Mouse (Mus musculus): ENCODE data around the gene Sctr. TPM values are rescaled to one million over a fixed set of nuclear protein-coding genes. Genes with fewer than 3 reads are reported as not detected.

Gene Sctr
- polyA plus RNA-seq, 1 experiment = not detected

- no peak overlapping the region for H3K4me3 ChIP-seq (replicated peaks; ENCODE audit: control insufficient read depth, low read depth, low read length)
- H3K4me1 ChIP-seq (ENCODE audit: control insufficient read depth, insufficient read depth, low read length) = no peaks in the 10 kb centered on the region
- no peak overlapping the region for H3K27ac ChIP-seq (ENCODE audit: control insufficient read depth, insufficient read depth, low read depth, low read length, poor library complexity)
- TF ChIP-seq POLR2A (IDR thresholded peaks at IDR 0.05; ENCODE audit: borderline replicate concordance, control insufficient read depth, low read depth, low read length) (no peak), CTCF (IDR thresholded peaks at IDR 0.05; ENCODE audit: control insufficient read depth, insufficient read depth, low read length) (no peak)
- 76% methylated on average over 8 of the region's 8 CpGs for WGBS
Measured at GRCm38 (mm10) chr1:120066159-120066558, 59.5 kb downstream of the Sctr start.

- Histone ChIP-seq H3K4me1 (ENCODE audit: control insufficient read depth, insufficient read depth, low read length) (no peaks in the 10 kb centered on the region), H3K27ac (ENCODE audit: control insufficient read depth, insufficient read depth, low read depth, low read length, poor library complexity) (no peak overlapping the region), H3K4me3 (replicated peaks; ENCODE audit: control insufficient read depth, low read depth, low read length) (no peak overlapping the region)
- WGBS = 54% methylated on average over 3 of the region's 3 CpGs
- no peak for TF ChIP-seq POLR2A (IDR thresholded peaks at IDR 0.05; ENCODE audit: borderline replicate concordance, control insufficient read depth, low read depth, low read length)
- no peak for TF ChIP-seq CTCF (IDR thresholded peaks at IDR 0.05; ENCODE audit: control insufficient read depth, insufficient read depth, low read length)
Measured at GRCm38 (mm10) chr1:120066625-120067024, 59.9 kb downstream of the Sctr start.

- Histone ChIP-seq H3K4me3 (replicated peaks; ENCODE audit: control insufficient read depth, low read depth, low read length) (no peak overlapping the region), H3K4me1 (ENCODE audit: control insufficient read depth, insufficient read depth, low read length) (no peaks in the 10 kb centered on the region), H3K27ac (ENCODE audit: control insufficient read depth, insufficient read depth, low read depth, low read length, poor library complexity) (no peak overlapping the region)
- 70% methylated on average over 5 of the region's 5 CpGs for WGBS
- no peak for TF ChIP-seq POLR2A (IDR thresholded peaks at IDR 0.05; ENCODE audit: borderline replicate concordance, control insufficient read depth, low read depth, low read length)
Measured at GRCm38 (mm10) chr1:120069120-120069519, 62.4 kb downstream of the Sctr start.

GRCm38 (mm10) chr1:120070168-120070567 lies 63.5 kb downstream of the Sctr start:
- H3K4me1 ChIP-seq (ENCODE audit: control insufficient read depth, insufficient read depth, low read length) = peaks cover 2% of the 10 kb centered on the region; the same call in 1 of the 2 replicates
- H3K27ac ChIP-seq (ENCODE audit: control insufficient read depth, insufficient read depth, low read depth, low read length, poor library complexity) = no peak overlapping the region
- 78% methylated on average over 6 of the region's 6 CpGs for WGBS
- TF ChIP-seq POLR2A (IDR thresholded peaks at IDR 0.05; ENCODE audit: borderline replicate concordance, control insufficient read depth, low read depth, low read length) (no peak), CTCF (IDR thresholded peaks at IDR 0.05; ENCODE audit: control insufficient read depth, insufficient read depth, low read length) (no peak)
- H3K4me3 ChIP-seq (replicated peaks; ENCODE audit: control insufficient read depth, low read depth, low read length) = no peak overlapping the region

GRCm38 (mm10) chr1:120071133-120071532 lies 64.4 kb downstream of the Sctr start:
- TF ChIP-seq POLR2A (IDR thresholded peaks at IDR 0.05; ENCODE audit: borderline replicate concordance, control insufficient read depth, low read depth, low read length) (no peak), CTCF (IDR thresholded peaks at IDR 0.05; ENCODE audit: control insufficient read depth, insufficient read depth, low read length) (no peak)
- 77% methylated on average over 4 of the region's 4 CpGs for WGBS
- H3K27ac ChIP-seq (ENCODE audit: control insufficient read depth, insufficient read depth, low read depth, low read length, poor library complexity) = no peak overlapping the region
- H3K4me1 ChIP-seq (ENCODE audit: control insufficient read depth, insufficient read depth, low read length) = peaks cover 2% of the 10 kb centered on the region; the same call in 1 of the 2 replicates
- no peak overlapping the region for H3K4me3 ChIP-seq (replicated peaks; ENCODE audit: control insufficient read depth, low read depth, low read length)

GRCm38 (mm10) chr1:120072900-120073299 lies 66.2 kb downstream of the Sctr start:
- peaks cover 2% of the 10 kb centered on the region; the same call in 1 of the 2 replicates for H3K4me1 ChIP-seq (ENCODE audit: control insufficient read depth, insufficient read depth, low read length)
- TF ChIP-seq CTCF (IDR thresholded peaks at IDR 0.05; ENCODE audit: control insufficient read depth, insufficient read depth, low read length) (no peak), POLR2A (IDR thresholded peaks at IDR 0.05; ENCODE audit: borderline replicate concordance, control insufficient read depth, low read depth, low read length) (no peak)
- no peak overlapping the region for H3K4me3 ChIP-seq (replicated peaks; ENCODE audit: control insufficient read depth, low read depth, low read length)
- WGBS = 10% methylated on average over 16 of the region's 16 CpGs
- no peak overlapping the region for H3K27ac ChIP-seq (ENCODE audit: control insufficient read depth, insufficient read depth, low read depth, low read length, poor library complexity)

- peaks cover 2% of the 10 kb centered on the region; the same call in 1 of the 2 replicates for H3K4me1 ChIP-seq (ENCODE audit: control insufficient read depth, insufficient read depth, low read length)
- TF ChIP-seq CTCF (IDR thresholded peaks at IDR 0.05; ENCODE audit: control insufficient read depth, insufficient read depth, low read length) (no peak), POLR2A (IDR thresholded peaks at IDR 0.05; ENCODE audit: borderline replicate concordance, control insufficient read depth, low read depth, low read length) (no peak; the same call in 1 of the 2 replicates)
- 0 out of 2 replicates have a peak within 1 kb of the TSS, but pooled peaks have one; percentile 22 for H3K27ac ChIP-seq (ENCODE audit: control insufficient read depth, insufficient read depth, low read depth, low read length, poor library complexity)
- 4% methylated on average over 40 of the region's 40 CpGs for WGBS
- H3K4me3 ChIP-seq (replicated peaks; ENCODE audit: control insufficient read depth, low read depth, low read length) = no peak within 1 kb of the TSS
Measured at GRCm38 (mm10) chr1:120073519-120074306, 67.0 kb downstream of the Sctr start, which contains the start of gene Tmem37. Gene Tmem37, minus strand, starts transcription at chr1:120074074.

GRCm38 (mm10) chr1:120074307-120074702 lies 67.6 kb downstream of the Sctr start:
- H3K4me3 ChIP-seq (replicated peaks; ENCODE audit: control insufficient read depth, low read depth, low read length) = no peak overlapping the region
- H3K27ac ChIP-seq (ENCODE audit: control insufficient read depth, insufficient read depth, low read depth, low read length, poor library complexity) = no peak overlapping the region
- peaks cover 2% of the 10 kb centered on the region; the same call in 1 of the 2 replicates for H3K4me1 ChIP-seq (ENCODE audit: control insufficient read depth, insufficient read depth, low read length)
- WGBS = 29% methylated on average over 4 of the region's 4 CpGs
- TF ChIP-seq CTCF (IDR thresholded peaks at IDR 0.05; ENCODE audit: control insufficient read depth, insufficient read depth, low read length) (no peak), POLR2A (IDR thresholded peaks at IDR 0.05; ENCODE audit: borderline replicate concordance, control insufficient read depth, low read depth, low read length) (no peak)
